Mouse (Mus musculus) monocyte, adult 5-6 weeks (primary cell): ENCODE data around the gene Hoxa5. TPM values are rescaled to one million over a fixed set of nuclear protein-coding genes. Genes with fewer than 3 reads are reported as not detected.

Experiments
- ATAC-seq: fragments of 153-309, 156-312 bp; replicated peaks from 2 replicates; pipeline ENCODE4 v1.8.0; 2017; ENCODE audit warnings: mild to moderate bottlenecking; ENCODE audit not compliant: low TSS enrichment, insufficient number of reproducible peaks, severe bottlenecking, poor library complexity, low FRiP score
- total RNA-seq: library from RNA; stranded (forward); fragments of 200-1000, 200-491, 200-594 nt; gene quantifications from 3 replicates; pipeline ENCODE4 v1.2.3, GENCODE M21; 2017

The Hoxa5 gene
- total RNA-seq, 1 experiment from 2014 or later = not detected

DNA sequence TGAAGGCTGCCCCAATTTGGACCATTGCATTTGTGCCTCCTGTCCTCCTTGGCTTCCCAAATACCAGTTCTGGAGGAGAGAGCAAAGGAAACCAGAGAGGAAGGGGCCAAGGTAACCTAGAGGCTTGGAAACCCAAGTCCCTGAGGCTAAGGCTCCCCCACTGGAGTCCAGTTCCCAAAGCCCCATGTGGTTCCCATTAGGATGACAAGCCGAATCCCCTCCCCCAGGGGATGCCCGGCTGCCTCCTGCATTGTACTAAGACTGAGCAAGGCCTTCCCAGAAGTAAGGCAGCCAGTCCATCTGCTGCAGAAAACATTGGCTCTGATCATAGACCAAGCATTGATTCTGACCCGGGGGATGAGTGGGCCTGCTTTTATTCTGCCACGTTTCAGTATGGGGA is 33.1 kb downstream of the Hoxa5 start:
- no peak for ATAC-seq

GRCm38 (mm10) chr6:52170898-52171223 is 33.5 kb downstream of the Hoxa5 start:
- no peak for ATAC-seq

GRCm38 (mm10) chr6:52170166-52170897 is 34.1 kb downstream of the Hoxa5 start:
- ATAC-seq = no peak

DNA sequence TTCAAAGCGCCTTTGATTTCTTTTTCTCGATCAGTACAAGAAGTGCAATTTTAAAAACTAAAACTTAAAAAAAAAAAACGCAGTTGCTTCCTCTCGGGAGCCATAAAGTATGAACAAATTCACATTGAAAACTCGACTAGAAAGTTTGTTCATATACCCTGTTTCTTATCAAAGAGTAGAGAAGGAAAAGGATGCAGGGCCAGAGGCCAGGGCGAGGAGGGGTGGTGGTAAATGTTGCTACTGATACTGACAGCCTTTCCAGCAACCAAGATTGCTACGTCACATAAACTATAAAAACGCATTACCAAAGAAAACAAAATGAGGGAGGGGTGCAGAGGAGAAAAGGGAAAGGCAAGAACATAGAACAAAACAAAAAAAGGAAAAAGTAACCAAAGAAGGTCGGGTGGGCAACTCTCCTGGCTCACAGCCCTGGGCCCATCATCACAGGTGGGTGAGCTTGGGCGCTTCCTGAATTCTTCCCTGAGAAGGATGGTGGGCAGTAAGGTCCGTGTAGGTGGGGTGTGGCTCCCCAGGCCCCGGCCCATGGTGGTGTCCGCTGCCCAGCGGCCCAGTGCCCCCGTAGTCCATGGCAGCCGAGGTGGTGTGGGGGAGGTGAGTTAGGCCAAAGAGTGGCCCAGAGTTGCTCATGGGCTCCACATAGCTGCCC is 34.8 kb downstream of the Hoxa5 start:
- ATAC-seq = no peak

DNA sequence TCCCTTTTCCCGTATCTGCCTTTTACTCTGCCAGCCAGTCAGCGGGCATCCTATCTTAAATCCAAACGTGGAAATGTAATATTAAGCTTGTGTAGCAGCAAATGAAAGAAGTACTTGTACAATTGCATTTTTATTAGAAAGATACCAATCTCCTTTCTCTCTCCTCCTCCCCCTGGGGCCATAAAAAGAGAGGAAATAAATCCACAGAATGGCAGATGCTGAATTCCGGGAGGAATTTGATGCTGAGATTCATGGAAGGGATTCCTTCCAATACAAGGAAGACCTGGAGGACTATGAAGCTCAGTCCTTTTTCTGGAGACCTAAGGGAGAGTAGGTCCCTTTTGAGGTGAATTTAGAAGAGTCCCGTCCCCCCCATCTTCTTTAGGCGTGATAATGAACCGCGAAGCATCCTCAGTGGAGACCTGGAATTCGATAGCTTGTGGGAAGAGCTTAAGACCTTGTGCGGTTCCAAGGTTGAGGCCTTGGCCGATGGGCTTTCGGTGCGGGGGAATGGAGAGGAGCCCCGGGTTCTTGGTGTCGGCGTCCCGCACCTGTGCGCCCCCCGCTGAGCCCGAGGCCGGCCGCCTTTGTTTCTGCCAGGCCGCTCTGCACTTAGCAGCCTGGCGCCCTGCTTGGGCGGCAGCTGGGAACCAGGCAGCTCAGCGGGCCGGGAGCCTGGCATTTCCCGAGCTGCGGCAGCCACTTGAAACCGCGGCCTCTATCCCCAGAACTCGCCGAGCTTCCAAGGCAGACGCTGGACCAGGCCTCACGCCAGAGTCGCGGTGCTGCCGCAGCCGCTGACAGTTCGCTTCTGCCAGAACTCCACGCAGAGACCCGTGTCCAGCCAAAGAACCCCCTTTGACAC is 36.0 kb downstream of the Hoxa5 start:
- ATAC-seq = no peak

GRCm38 (mm10) chr6:52167736-52168161 is 36.6 kb downstream of the Hoxa5 start:
- ATAC-seq = no peak

GRCm38 (mm10) chr6:52167176-52167575 is 37.2 kb downstream of the Hoxa5 start:
- no peak for ATAC-seq

GRCm38 (mm10) chr6:52166431-52167077 is 37.8 kb downstream of the Hoxa5 start:
- no peak for ATAC-seq

GRCm38 (mm10) chr6:52165441-52166370 is 38.7 kb downstream of the Hoxa5 start:
- ATAC-seq = no peak

DNA sequence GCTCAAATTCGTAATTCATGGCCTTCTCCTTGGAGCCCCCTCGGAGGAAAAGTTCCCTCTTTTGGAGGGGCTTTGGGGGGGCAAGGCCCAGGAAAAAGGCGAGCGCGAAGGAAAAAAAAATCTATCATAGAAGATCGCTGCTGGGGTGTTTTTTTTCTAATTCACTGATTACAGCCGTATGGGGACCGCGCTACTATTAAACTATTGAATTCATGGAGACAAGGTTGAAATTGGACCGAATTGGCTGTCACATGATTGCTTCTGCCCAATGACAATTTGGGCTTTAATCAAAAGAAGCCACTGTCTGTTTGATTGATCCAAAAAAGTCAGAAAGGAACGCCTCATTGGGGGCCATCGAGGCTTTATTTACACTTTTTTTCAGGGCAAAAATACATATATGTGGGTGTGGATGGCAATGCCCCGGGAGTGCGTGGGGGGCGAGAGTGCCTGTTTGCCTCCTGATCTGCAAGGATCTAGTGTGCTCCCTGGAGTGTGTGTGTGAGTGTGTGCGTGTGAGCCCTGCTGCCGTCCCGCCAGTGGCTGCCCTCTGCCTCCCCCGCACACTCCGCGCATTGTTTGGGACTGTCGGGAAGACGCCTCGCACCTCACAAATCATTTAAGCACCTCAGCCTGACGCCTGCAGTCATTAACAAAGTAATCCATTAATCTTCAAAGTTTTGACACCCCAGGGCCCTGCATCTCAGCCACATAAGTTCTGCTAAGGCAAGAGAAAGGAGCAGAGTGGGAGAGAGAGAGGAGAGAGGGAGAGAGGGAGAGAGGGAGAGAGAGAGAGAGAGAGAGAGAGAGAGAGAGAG is 39.6 kb downstream of the Hoxa5 start, which contains the start of gene Hoxa2:
Gene Hoxa2, minus strand, starts transcription at position 206 of the 815 bp plus-strand sequence.
- no peak for ATAC-seq

GRCm38 (mm10) chr6:52164051-52164625 is 40.2 kb downstream of the Hoxa5 start:
- ATAC-seq = no peak

DNA sequence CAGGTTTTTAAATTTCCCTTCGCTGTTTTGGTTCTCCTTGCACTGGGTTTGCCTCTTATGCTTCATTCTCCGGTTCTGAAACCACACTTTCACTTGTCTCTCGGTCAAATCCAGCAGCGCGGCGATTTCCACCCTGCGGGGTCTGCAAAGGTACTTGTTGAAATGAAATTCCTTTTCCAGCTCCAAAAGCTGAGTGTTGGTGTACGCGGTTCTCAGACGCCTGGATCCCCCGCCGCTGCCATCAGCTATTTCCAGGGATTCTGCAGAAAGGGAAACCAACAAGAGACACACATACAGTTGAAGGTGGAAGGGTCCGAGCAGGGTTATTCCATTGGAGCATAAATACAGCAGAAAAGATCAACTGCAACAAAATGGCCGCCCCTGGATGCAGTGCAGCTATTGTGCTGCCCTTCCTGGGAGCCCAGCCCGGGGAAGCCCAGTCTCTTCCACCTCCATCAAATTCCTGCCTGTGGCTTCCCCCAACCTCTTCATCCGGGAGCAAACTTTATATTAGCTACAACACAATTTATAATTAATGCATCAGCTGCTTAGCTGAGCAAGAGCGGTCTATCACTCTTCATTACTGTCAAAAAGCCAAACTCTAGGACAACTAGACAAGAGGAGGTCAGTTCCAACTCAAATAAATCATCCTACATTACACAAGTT is 40.9 kb downstream of the Hoxa5 start:
- no peak for ATAC-seq

DNA sequence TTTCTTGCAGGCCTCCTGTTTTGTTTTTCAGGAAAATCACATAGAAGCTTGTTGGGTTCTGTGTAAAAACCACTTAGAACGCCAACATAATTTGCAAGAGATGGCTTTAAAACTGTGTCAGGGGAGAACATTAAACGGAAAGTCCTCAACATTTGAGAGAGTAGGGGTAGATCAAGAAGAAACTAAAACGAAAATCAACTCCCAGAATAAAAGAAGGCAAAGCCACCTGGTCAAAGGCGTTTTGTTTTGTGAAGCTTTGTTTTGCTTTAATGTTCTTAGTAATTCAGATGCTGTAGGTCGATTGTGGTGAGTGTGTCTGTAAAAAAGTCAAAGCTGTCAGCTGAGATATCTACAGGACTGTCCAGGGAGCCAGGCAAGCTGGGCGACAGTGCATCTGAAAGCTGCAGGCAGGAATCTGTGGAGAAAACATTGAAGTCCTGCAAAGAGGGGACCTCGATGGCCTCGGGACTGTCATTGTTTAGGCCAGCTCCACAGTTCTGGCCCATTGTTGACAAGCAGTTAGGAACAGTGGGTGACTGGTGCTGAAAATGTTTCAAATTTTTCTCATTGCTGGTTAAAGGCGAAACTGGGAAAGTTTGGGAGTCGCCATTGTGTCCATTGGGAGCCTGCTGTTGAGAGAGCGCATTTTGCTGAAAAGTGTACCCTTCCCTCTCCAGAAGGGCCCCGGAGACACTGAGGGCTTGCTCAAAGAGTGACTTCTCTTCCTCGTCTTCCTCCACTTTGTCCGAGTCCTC is 41.6 kb downstream of the Hoxa5 start:
- ATAC-seq = no peak

- no peak for ATAC-seq
Measured at GRCm38 (mm10) chr6:52162093-52162380, 42.4 kb downstream of the Hoxa5 start.

GRCm38 (mm10) chr6:52161336-52162092 is 42.9 kb downstream of the Hoxa5 start:
- ATAC-seq = no peak
